Mouse (Mus musculus) embryonic facial prominence, embryonic 12.5 days (tissue): ENCODE measurements at regions not wholly inside any gene's neighbourhood (a gene's known extent, or its start where the extent isn't known, plus 50 kb on each side); places are given as distances from the start of the nearest gene placed in this dataset.

ENCODE experiments used
- ATAC-seq: fragments of 200-750 bp; cut with Nextera tagmentation; 2 replicates; pipeline ENCODE4 v1.8.0; 2017; ENCODE audit not compliant: insufficient number of reproducible peaks, insufficient read depth, low FRiP score, low TSS enrichment
- H3K27ac ChIP-seq: fragments of 300-500 bp; sonication (generic); 2 replicates; pipeline ENCODE4 v1.5.1; 2016; ENCODE audit warnings: mild to moderate bottlenecking
- H3K27me3 ChIP-seq: fragments of 300-500 bp; sonication (generic); 2 replicates; pipeline ENCODE4 v1.6.1; 2016; ENCODE audit warnings: mild to moderate bottlenecking, moderate library complexity
- H3K36me3 ChIP-seq: fragments of 300-500 bp; sonication (generic); 2 replicates; pipeline ENCODE4 v1.6.1; 2016; ENCODE audit warnings: mild to moderate bottlenecking
- H3K4me1 ChIP-seq: fragments of 300-500 bp; sonication (generic); 2 replicates; pipeline ENCODE4 v1.6.1; 2016
- H3K4me2 ChIP-seq: fragments of 300-500 bp; sonication (generic); replicated peaks from 2 replicates; pipeline ENCODE4 v1.6.1; 2016; ENCODE audit warnings: mild to moderate bottlenecking, moderate library complexity
- H3K4me3 ChIP-seq: fragments of 300-500 bp; sonication (generic); 2 replicates; pipeline ENCODE4 v1.5.1; 2016; ENCODE audit warnings: mild to moderate bottlenecking
- H3K9ac ChIP-seq: fragments of 300-500 bp; sonication (generic); 2 replicates; pipeline ENCODE4 v1.6.1; 2016; ENCODE audit warnings: mild to moderate bottlenecking, moderate library complexity
- H3K9me3 ChIP-seq: fragments of 300-500 bp; sonication (generic); 2 replicates; pipeline ENCODE4 v1.6.1; 2016; ENCODE audit warnings: mild to moderate bottlenecking, moderate library complexity
- WGBS: fragments of 180-500 bp; shearing (Covaris S2); methylation state at CpG from one replicate; pipeline ENCODE4 v1.1.7; 2016; 5-methylcytosine and 5-hydroxymethylcytosine counted together

GRCm38 (mm10) chr7:129993446-129994223 lies 402.0 kb downstream of the Wdr11 start:
- no peaks in the 10 kb centered on the region for H3K9me3 ChIP-seq
- no peak overlapping the region for H3K4me2 ChIP-seq
- ATAC-seq, result no peak
- peaks cover 6% of the 10 kb centered on the region; the same call in 1 of the 2 replicates for H3K4me1 ChIP-seq
- H3K27me3 ChIP-seq, result no peaks in the 10 kb centered on the region
- 71% methylated on average over 14 of the region's 14 CpGs for WGBS
- no peaks in the 10 kb centered on the region for H3K36me3 ChIP-seq
- no peak overlapping the region for H3K9ac ChIP-seq
- no peak overlapping the region for H3K4me3 ChIP-seq
- H3K27ac ChIP-seq, result no peak overlapping the region

DNA sequence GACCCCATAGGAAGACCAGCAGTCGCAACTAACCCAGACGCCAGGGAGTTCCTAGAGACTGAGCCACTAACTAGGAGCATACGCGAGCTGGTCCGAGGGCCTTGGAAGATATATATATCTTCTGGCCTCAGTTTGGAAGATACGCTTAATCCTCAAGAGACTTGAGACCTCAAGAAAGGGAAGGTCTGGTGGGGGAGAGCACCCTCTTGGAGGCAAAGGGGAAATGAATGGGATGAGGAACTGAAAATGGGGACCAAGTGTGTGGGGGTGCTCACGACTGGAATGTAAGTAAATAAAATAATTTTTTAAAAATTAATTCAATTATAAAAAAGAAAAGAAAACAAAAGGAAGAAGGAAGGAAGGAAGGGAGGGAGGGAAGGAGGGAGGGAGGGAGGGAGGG lies 403.9 kb downstream of the Wdr11 start:
- H3K9me3 ChIP-seq, result no peaks in the 10 kb centered on the region
- H3K27me3 ChIP-seq, result 0 out of 2 replicates have a peak, but pooled peaks cover 4% of the 10 kb centered on the region
- no peak overlapping the region for H3K4me2 ChIP-seq
- H3K4me3 ChIP-seq, result no peak overlapping the region
- no peak for ATAC-seq
- no peak overlapping the region for H3K9ac ChIP-seq
- H3K4me1 ChIP-seq, result peaks cover 7% of the 10 kb centered on the region; the same call in 1 of the 2 replicates
- H3K27ac ChIP-seq, result no peak overlapping the region
- 83% methylated on average over 7 of the region's 7 CpGs for WGBS
- H3K36me3 ChIP-seq, result no peaks in the 10 kb centered on the region

GRCm38 (mm10) chr7:130001064-130001463 lies 409.4 kb downstream of the Wdr11 start:
- Histone ChIP-seq H3K4me1 (peaks cover 27% of the 10 kb centered on the region), H3K27ac (peak overlapping the region; percentile 72), H3K9ac (no peak overlapping the region), H3K9me3 (no peaks in the 10 kb centered on the region), H3K4me3 (no peak overlapping the region), H3K4me2 (0 out of 2 replicates have a peak overlapping the region, but pooled peaks have one; percentile 1), H3K27me3 (0 out of 2 replicates have a peak, but pooled peaks cover 4% of the 10 kb centered on the region), H3K36me3 (no peaks in the 10 kb centered on the region)
- 44% methylated on average over 10 of the region's 10 CpGs for WGBS
- no peak for ATAC-seq

DNA sequence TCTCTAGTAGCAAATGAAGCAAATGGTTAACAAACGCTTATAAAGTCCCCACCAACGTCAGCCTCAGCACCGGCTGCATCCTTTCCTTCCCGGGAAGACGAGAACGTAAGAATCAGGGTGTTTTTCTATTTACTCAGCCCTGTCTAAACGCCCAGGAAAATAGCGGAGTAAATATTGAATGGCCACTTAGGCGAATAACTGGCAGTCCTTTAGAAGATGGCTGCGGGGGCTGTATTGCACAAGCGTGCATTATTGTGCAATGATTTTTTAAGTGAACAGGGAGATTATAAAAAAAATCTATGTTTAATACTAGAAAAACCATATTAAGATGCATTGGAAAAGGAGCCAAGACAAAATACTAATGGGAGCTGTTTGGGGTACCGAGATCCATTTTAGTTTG lies 410.3 kb downstream of the Wdr11 start:
- Histone ChIP-seq H3K9me3 (no peaks in the 10 kb centered on the region), H3K36me3 (no peaks in the 10 kb centered on the region), H3K27me3 (0 out of 2 replicates have a peak, but pooled peaks cover 4% of the 10 kb centered on the region), H3K27ac (no peak overlapping the region), H3K4me1 (peaks cover 29% of the 10 kb centered on the region), H3K4me2 (no peak overlapping the region), H3K9ac (no peak overlapping the region), H3K4me3 (no peak overlapping the region)
- 53% methylated on average over 12 of the region's 12 CpGs for WGBS
- no peak for ATAC-seq

DNA sequence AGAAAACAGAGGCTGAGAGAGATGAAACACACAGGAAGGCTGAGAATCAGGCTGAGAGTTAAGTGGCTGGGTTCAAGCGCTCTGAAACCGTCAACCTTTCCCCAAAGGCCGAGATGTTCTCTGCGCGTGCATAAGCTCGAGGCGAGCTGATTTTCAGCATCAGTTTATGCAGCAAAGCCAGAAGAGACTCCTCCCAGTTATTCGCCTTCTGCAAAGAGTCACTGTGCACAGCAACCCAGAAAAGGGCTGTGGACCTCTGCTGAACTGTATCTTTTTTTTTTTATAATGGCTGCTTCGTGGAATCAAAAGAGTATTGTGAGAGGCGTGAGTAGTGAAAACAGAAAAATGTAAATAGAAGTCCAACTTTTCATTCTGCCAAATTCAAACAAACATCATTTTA lies 413.7 kb downstream of the Wdr11 start:
- peak overlapping the region; percentile 41 for H3K27ac ChIP-seq
- H3K4me1 ChIP-seq, result peaks cover 34% of the 10 kb centered on the region
- 0 out of 2 replicates have a peak overlapping the region, but pooled peaks have one; percentile 3 for H3K4me2 ChIP-seq
- no peak for ATAC-seq
- no peaks in the 10 kb centered on the region for H3K36me3 ChIP-seq
- no peak overlapping the region for H3K4me3 ChIP-seq
- no peaks in the 10 kb centered on the region for H3K27me3 ChIP-seq
- no peak overlapping the region for H3K9ac ChIP-seq
- H3K9me3 ChIP-seq, result no peaks in the 10 kb centered on the region
- WGBS, result 33% methylated on average over 10 of the region's 10 CpGs

- Histone ChIP-seq H3K4me2 (no peak overlapping the region), H3K9me3 (no peaks in the 10 kb centered on the region), H3K9ac (no peak overlapping the region), H3K27ac (no peak overlapping the region), H3K4me1 (peaks cover 37% of the 10 kb centered on the region), H3K4me3 (no peak overlapping the region), H3K36me3 (no peaks in the 10 kb centered on the region), H3K27me3 (no peaks in the 10 kb centered on the region)
- WGBS, result 21% methylated on average over 6 of the region's 6 CpGs
- no peak for ATAC-seq
Observed at GRCm38 (mm10) chr7:130007993-130008583, 416.4 kb downstream of the Wdr11 start.

GRCm38 (mm10) chr7:130008591-130009418 lies 417.1 kb downstream of the Wdr11 start:
- WGBS, result 35% methylated on average over 12 of the region's 12 CpGs
- H3K9ac ChIP-seq, result no peak overlapping the region
- no peaks in the 10 kb centered on the region for H3K27me3 ChIP-seq
- no peaks in the 10 kb centered on the region for H3K36me3 ChIP-seq
- peaks cover 36% of the 10 kb centered on the region for H3K4me1 ChIP-seq
- no peak overlapping the region for H3K4me2 ChIP-seq
- no peak overlapping the region for H3K27ac ChIP-seq
- H3K9me3 ChIP-seq, result no peaks in the 10 kb centered on the region
- ATAC-seq, result no peak
- no peak overlapping the region for H3K4me3 ChIP-seq

- Histone ChIP-seq H3K9me3 (no peaks in the 10 kb centered on the region), H3K36me3 (no peaks in the 10 kb centered on the region), H3K4me3 (no peak overlapping the region), H3K9ac (no peak overlapping the region), H3K27me3 (no peaks in the 10 kb centered on the region), H3K27ac (no peak overlapping the region), H3K4me1 (peaks cover 25% of the 10 kb centered on the region), H3K4me2 (no peak overlapping the region)
- ATAC-seq, result no peak
- WGBS, result 64% methylated on average over 8 of the region's 8 CpGs
Observed at GRCm38 (mm10) chr7:130012067-130012466, 420.4 kb downstream of the Wdr11 start.

DNA sequence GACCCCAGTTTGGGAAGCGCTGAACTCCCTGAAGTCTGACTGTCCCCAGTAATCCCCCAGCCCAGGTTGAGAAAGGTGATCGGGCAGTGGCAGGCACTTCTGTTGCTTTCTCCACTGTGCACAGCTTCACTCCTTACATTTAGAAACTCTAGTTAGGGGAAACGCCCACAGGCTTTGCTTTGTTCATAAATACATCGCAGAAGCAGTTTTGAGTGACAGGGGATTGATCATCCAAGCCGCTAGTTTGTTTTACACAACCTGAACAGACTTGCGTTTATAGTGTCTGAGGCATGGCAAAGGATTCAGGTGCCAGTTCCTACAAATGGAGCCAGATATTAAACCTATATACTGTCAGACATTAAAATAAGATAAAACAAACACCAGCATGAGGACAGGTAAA lies 421.4 kb downstream of the Wdr11 start:
- no peak overlapping the region for H3K4me3 ChIP-seq
- H3K27me3 ChIP-seq, result no peaks in the 10 kb centered on the region
- no peaks in the 10 kb centered on the region for H3K36me3 ChIP-seq
- H3K9me3 ChIP-seq, result no peaks in the 10 kb centered on the region
- WGBS, result 79% methylated on average over 6 of the region's 6 CpGs
- H3K4me2 ChIP-seq, result no peak overlapping the region
- no peak overlapping the region for H3K9ac ChIP-seq
- ATAC-seq, result no peak
- peaks cover 23% of the 10 kb centered on the region for H3K4me1 ChIP-seq
- H3K27ac ChIP-seq, result no peak overlapping the region

DNA sequence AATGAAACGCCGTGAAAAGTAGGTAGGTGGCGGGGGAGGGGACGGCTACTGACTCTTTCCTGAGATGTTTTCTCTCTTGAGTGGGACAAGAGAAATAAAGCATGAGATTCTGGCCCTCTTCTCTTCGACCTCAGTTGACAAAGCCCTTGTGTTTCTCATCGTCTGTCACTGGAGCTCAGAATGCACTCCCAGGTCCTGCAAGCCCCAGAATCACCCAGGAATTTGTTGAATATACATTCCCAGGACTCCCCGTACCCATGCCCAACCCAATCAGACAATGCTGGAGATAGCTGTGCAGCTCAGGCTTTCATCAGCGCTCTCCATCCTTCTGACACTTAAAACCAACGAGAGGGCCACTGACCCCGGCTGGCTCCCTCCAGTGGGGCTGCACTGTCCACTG lies 422.9 kb downstream of the Wdr11 start:
- no peak overlapping the region for H3K27ac ChIP-seq

GRCm38 (mm10) chr7:130015375-130016014 lies 423.8 kb downstream of the Wdr11 start:
- no peak for ATAC-seq
- peaks cover 27% of the 10 kb centered on the region for H3K4me1 ChIP-seq
- H3K27ac ChIP-seq, result peak overlapping the region; percentile 72

More for the DNA sequence above, 422.9 kb downstream of the Wdr11 start:
- H3K4me2 ChIP-seq, result no peak overlapping the region
- no peak overlapping the region for H3K4me3 ChIP-seq
- H3K4me1 ChIP-seq, result peaks cover 27% of the 10 kb centered on the region
- ATAC-seq, result no peak
- no peak overlapping the region for H3K9ac ChIP-seq
- WGBS, result 61% methylated on average over 10 of the region's 10 CpGs
- no peaks in the 10 kb centered on the region for H3K27me3 ChIP-seq
- H3K36me3 ChIP-seq, result no peaks in the 10 kb centered on the region
- no peaks in the 10 kb centered on the region for H3K9me3 ChIP-seq

More at GRCm38 (mm10) chr7:130015375-130016014, 423.8 kb downstream of the Wdr11 start:
- H3K4me2 ChIP-seq, result no peak overlapping the region
- H3K9ac ChIP-seq, result no peak overlapping the region
- 31% methylated on average over 5 of the region's 5 CpGs for WGBS
- H3K27me3 ChIP-seq, result no peaks in the 10 kb centered on the region
- no peaks in the 10 kb centered on the region for H3K9me3 ChIP-seq
- no peaks in the 10 kb centered on the region for H3K36me3 ChIP-seq
- H3K4me3 ChIP-seq, result no peak overlapping the region
